Mouse (Mus musculus) macrophage (primary cell): ENCODE measurements around the gene Slc22a2. TPM values are rescaled to one million over a fixed set of nuclear protein-coding genes. Genes with fewer than 3 reads are reported as not detected.

ENCODE experiments used
- H3K27ac ChIP-seq: fragments of 350-480 bp; formaldehyde crosslinking; 2 replicates; pipeline ENCODE4 v1.9.0; 2021
- H3K36me3 ChIP-seq: fragments of 350-480 bp; formaldehyde crosslinking; 2 replicates; pipeline ENCODE4 v1.9.0; 2021; ENCODE audit errors: inconsistent target
- H3K4me3 ChIP-seq: fragments of 350-480 bp; formaldehyde crosslinking; 2 replicates; pipeline ENCODE4 v1.9.0; 2021; ENCODE audit errors: inconsistent target
- H3K79me2 ChIP-seq: fragments of 350-480 bp; formaldehyde crosslinking; 2 replicates; pipeline ENCODE4 v1.9.0; 2021; ENCODE audit errors: inconsistent target
- WGBS: methylation state at CpG from one replicate; pipeline ENCODE4 v1.1.7; 2026; ENCODE audit warnings: inconsistent platforms; ENCODE audit not compliant: missing documents; 5-methylcytosine and 5-hydroxymethylcytosine counted together
- polyA plus RNA-seq: library from polyadenylated mRNA; stranded (reverse); fragments of 250-400 nt; gene quantifications from 3 replicates; pipeline ENCODE4 v1.2.4, GENCODE M21; 2018; ENCODE audit warnings: inconsistent platforms

Slc22a2 gene
- polyA plus RNA-seq, 1 experiment from 2014 or later: not detected

DNA sequence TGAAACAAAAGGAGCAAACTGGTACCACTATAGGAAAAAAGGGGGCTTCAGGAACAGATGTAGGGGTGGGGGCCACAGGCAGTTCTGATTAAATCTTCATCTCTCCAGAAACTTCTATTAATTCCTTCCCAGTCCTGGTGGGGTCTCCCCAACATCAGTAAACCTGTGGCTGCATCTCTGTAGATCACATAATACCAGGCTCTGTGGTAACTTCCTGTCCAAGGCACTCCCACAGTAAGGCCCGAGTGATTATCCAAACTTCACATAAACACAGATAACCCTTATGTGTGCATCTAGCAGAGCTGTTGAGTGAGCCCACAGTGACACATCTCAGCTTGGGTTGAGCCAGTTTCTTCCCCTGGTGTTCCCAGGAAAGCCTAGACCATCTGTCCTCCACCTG is 22.7 kb downstream of the Slc22a2 start:
- 13% methylated on average over 1 of the region's 1 CpGs for WGBS
- H3K36me3 ChIP-seq: no peaks in the 10 kb centered on the region
- H3K79me2 ChIP-seq: no peaks in the 10 kb centered on the region
- no peak overlapping the region for H3K27ac ChIP-seq
- H3K4me3 ChIP-seq: no peak overlapping the region

DNA sequence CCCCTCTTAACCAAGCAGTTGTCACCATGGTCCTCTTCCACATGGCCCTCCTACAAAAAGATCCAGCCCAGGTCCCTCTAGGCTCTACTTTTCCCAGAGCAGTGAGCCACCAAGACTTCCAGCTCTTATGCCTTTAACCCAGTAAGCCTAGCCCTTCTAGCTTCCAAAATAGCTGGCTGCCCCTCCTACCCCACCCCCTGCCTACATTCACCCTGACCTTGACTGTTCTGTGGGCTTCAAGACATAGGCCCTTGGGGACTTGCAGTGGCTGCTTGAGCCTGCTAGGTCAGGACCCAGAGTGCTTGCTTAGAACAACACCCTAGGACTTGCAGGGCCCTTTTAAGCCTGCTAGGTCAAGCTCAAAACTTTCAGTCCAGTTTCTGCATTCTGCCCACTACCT is 23.3 kb downstream of the Slc22a2 start:
- no peak overlapping the region for H3K4me3 ChIP-seq
- H3K36me3 ChIP-seq: no peaks in the 10 kb centered on the region
- H3K79me2 ChIP-seq: no peaks in the 10 kb centered on the region
- H3K27ac ChIP-seq: no peak overlapping the region

DNA sequence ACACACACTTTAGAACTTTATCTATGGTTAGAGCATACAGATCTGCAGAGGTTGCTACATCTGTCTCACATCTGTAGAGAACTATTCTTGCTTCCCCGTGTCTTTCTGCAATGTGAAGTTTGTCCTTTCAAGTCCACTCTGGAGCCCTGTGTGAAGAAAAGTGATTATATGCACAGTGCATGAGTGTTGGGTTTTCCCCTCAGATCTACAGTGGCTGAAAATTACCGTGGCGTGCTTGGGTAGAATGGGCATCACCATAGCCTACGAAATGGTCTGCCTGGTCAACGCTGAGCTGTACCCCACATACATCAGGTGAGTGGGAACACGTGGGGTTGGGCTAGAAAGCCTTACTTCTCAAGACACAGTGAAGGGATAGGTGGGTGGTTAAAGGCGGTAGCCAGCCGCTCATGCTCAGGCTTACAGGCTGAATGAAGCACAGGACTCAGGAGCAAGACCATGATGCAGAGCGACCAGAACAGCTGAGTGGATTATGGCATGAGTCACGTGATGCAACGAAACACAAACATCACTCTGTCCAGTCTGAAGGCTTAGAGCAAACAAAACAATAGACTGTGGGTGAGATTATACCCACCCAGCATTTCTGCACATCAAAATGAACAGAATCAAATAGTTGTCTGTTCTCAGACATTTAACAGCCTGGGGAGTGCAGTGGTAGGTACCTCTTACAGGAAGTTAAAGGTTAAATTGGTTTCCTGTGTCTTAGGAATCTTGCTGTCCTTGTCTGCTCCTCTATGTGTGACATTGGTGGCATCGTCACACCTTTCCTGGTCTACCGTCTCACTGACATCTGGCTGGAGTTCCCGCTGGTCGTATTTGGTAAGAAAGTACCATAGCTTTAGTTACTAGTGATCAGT is 30.8 kb downstream of the Slc22a2 start:
- Histone ChIP-seq H3K79me2 (no peaks in the 10 kb centered on the region), H3K27ac (no peak overlapping the region), H3K36me3 (no peaks in the 10 kb centered on the region), H3K4me3 (no peak overlapping the region)
- 90% methylated on average over 15 of the region's 15 CpGs for WGBS

DNA sequence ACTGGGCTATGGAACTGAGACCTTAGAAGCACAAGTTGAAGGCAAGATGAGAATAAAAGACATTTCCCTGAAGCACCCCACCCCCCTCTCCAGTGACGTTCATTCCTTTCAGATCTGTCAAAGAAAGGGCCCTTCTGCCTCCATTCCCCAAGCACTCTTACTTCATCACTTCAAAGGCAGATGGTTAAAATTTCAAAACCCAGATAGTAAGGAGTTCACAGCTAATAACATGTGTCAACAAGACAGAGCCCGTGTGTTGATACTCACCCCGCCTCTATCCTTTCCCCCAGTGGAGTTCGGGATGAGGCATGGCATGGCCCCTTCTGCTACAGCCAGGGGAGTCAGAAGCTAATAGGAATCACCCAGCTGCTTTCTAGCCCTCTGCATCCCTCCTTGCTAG is 31.5 kb downstream of the Slc22a2 start:
- H3K79me2 ChIP-seq: no peaks in the 10 kb centered on the region
- WGBS: 90% methylated on average over 4 of the region's 4 CpGs
- no peak overlapping the region for H3K27ac ChIP-seq
- no peaks in the 10 kb centered on the region for H3K36me3 ChIP-seq
- H3K4me3 ChIP-seq: no peak overlapping the region

DNA sequence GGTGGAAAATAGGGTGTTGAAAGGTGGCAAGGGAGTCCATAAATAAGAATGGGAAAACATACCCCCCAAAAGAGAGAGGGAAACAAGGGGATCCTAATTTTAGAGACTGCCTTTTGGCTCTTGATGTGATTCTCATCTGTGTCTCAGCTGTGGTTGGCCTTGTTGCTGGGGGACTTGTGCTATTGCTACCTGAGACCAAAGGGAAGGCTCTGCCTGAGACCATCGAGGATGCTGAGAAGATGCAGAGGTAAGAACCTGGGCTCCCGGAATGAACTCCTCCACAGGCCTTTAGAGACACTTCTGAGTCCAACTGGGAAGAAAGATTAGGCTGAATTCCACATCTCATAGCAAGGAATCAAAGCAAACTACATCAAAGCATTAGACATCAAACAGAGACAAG is 35.7 kb downstream of the Slc22a2 start:
- H3K4me3 ChIP-seq: no peak overlapping the region
- WGBS: 84% methylated on average over 2 of the region's 2 CpGs
- no peaks in the 10 kb centered on the region for H3K36me3 ChIP-seq
- H3K79me2 ChIP-seq: no peaks in the 10 kb centered on the region
- no peak overlapping the region for H3K27ac ChIP-seq

DNA sequence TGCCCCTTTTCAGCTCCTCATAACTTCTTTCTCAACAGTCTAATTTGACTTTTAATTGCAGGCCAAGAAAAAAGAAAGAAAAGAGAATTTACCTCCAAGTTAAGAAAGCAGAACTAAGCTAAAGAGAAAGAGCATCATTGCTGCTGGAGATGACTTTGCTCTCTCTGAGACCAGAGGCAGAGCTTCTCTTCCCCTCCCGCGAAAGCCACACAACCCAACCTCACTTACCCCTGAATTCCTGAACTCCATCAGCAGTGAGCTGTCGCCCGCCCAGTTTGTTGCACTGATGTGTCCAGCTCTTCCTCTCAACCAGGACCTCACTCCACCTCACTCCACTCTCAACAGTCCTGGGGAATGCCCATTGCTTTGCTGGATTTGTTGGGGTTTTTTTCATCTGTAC is 44.1 kb downstream of the Slc22a2 start:
- Histone ChIP-seq H3K79me2 (no peaks in the 10 kb centered on the region), H3K4me3 (no peak overlapping the region), H3K27ac (no peak overlapping the region), H3K36me3 (no peaks in the 10 kb centered on the region)
- WGBS: 0% methylated on average over 4 of the region's 4 CpGs

DNA sequence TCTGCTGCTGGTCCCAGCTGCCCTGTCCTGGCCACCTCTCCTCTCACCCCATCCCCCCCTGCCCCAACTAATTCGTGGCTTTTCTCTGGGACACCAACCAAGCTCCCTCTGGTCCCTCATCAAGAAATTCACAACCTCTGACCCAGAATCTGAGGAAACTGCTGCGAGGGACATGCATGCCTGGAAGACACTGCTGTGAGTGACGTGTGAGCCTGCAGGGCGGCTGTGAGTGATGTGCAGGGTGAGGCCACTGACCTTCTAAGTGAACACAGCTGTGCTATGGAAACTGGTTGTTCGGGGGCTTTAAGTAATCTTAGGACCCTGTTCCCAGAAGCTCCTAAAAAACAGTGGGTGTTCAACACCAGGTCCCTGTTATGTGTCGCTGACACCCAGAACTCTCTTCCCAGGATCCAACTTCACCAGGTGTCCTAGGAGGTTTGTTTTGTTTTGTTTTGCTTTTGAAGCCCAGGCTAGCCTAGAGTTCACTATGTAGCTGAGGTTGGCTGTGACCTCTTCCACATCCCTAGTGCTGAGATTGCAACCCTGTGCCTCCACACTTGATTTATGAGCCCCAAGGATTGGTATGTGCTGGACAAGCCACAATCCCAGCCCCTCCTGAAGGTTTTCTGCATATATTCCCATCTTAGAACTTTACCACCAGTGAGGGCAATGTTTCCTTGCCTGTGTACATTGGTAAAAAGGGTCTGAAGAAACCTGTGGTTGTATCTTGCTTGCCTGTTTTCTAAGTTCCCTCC is 47.2 kb downstream of the Slc22a2 start:
- 77% methylated on average over 6 of the region's 6 CpGs for WGBS
- H3K36me3 ChIP-seq: no peaks in the 10 kb centered on the region
- no peak overlapping the region for H3K27ac ChIP-seq
- no peak overlapping the region for H3K4me3 ChIP-seq
- no peaks in the 10 kb centered on the region for H3K79me2 ChIP-seq

DNA sequence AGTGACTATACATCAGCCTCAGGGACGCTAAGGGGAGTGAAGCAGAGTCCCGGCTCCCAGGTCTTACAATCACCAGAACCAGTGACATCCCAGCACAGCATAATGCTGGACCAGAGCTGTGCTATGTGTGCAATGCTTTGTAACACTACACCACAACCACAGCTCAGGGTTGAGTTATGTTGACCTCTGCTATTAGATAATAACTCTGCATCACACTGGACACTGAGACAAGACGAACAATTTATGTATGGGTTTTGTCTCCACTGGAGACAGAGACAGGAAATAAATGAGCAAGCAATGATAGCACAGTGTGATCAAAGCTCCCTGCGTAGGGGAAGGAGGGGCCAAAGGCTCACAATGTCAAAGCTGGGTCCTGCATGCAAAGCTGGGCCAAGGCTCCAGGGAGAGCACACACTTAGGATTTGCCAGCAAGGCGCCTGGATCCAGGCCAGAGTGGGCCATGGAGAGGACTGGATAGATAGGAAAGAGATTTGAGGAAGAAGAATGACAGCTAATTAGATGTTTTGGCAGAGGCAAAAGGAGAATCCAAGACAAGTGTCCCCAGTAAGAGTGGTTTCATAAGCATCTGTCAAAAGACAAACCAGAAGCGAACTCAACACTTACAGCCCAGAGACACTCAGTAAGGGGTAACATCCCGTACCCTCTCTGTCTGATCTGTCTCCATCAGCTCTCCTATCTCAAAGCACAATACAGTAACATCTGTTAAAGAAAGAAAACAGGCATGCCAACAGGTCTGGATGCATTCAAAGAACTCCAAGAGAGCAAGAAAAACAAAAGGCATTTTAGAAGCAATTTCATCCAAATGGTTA is 48.1 kb downstream of the Slc22a2 start:
- H3K4me3 ChIP-seq: no peak overlapping the region
- no peak overlapping the region for H3K27ac ChIP-seq
- no peaks in the 10 kb centered on the region for H3K36me3 ChIP-seq
- 74% methylated on average over 7 of the region's 7 CpGs for WGBS
- no peaks in the 10 kb centered on the region for H3K79me2 ChIP-seq

DNA sequence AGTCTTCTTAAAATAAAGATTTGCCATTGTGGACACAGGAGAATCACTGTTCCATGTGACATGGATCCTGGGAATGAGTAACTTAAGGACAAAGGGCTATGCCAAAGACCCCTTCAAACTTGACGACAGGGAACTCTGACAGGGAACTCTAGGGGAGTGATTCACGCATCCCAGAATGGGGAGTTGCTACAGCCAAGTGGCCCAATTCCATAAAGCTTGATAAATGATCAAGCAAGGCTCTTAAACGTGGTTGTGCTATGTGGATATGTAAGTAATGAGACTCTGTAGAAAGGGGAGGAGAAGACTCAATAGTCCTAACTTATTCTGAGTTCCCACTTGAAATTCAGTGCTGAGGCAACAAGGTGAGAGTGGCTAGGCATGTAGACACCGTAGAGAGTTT is 50.9 kb downstream of the Slc22a2 start:
- Histone ChIP-seq H3K4me3 (no peak overlapping the region), H3K27ac (no peak overlapping the region), H3K79me2 (no peaks in the 10 kb centered on the region), H3K36me3 (no peaks in the 10 kb centered on the region)
- WGBS: 76% methylated on average over 4 of the region's 4 CpGs

DNA sequence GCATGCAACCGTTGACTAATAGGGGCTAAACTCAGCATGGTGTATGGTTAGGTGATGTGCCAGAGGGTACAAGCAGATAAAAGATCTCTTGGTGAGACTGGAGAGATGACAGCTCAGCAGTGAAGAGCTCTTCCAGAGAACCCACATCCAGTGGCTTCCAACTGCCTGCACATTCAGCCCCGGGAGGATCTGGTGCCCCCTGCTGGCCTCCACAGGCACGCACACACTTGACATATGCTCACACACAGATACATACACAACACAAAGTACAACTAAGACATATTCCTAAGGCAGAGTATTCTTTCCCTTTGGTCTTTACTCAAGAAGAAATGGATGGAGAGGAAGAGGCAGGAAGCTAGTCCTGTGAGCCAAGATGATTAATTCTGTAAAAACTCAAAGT is 55.7 kb downstream of the Slc22a2 start:
- Histone ChIP-seq H3K4me3 (no peak overlapping the region), H3K79me2 (no peaks in the 10 kb centered on the region), H3K27ac (no peak overlapping the region), H3K36me3 (no peaks in the 10 kb centered on the region)
- 80% methylated on average over 3 of the region's 3 CpGs for WGBS

DNA sequence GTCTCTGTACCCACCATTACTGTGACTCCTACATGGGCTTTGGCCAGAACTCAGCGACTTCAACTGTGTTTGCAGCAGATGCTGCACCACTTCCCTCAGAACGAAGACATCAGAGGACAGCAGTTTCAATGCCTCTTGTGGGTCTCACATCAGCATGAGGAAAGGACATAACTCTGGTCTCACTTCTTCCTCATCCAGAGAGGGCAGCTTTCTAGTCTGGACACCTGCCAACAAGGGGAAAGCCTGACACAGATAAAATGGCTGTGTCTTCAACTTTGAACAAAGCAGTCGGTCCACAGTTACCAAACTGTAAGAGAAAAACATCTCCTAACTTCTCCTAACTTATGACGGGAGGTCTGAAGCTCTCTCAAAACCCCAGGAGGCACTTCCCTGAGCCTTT is 57.2 kb downstream of the Slc22a2 start:
- Histone ChIP-seq H3K79me2 (no peaks in the 10 kb centered on the region), H3K27ac (no peak overlapping the region), H3K36me3 (no peaks in the 10 kb centered on the region), H3K4me3 (no peak overlapping the region)
- 61% methylated on average over 4 of the region's 4 CpGs for WGBS

DNA sequence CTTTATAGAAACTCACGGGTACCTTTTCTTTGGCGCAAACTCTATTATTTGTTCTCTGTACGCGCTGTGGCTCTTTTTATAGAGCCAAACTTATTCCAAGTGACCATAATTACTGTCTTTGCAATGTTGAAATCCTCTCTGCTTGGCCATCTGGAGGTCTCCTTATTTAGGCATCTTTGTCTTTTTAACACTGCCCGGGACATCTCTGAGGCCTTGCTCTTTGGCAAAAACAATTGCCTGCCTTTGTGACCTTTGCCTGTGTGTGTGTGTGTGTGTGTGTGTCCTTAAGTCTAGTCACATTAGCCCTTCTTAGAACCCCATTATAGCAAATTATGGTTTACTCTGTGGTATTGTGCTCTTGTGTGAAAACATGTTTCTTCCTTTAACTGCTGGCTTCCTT is 61.5 kb downstream of the Slc22a2 start:
- WGBS: 98% methylated on average over 5 of the region's 5 CpGs
- Histone ChIP-seq H3K36me3 (no peaks in the 10 kb centered on the region), H3K27ac (no peak overlapping the region), H3K4me3 (no peak overlapping the region), H3K79me2 (no peaks in the 10 kb centered on the region)

DNA sequence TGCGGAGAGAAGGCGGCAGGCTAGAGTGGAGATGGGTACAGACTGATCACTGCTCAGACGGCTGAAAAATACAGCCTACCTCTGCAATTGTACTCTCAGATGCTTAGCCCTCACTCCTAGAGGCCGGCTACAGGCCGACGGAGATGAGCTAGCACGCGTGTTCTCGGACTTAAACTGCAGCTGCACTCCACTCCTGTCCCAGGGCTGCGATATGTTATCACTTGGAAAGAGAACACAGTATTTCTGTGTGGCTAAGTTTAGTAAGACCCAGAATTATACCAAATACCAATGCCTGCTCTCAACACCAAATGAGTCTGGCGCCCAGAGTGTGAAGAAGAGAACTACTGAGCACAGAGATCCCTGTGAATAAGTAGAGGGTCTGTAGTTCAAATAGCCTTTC is 68.7 kb downstream of the Slc22a2 start:
- Histone ChIP-seq H3K27ac (no peak overlapping the region), H3K79me2 (no peaks in the 10 kb centered on the region), H3K4me3 (no peak overlapping the region), H3K36me3 (no peaks in the 10 kb centered on the region)
- 97% methylated on average over 11 of the region's 11 CpGs for WGBS

DNA sequence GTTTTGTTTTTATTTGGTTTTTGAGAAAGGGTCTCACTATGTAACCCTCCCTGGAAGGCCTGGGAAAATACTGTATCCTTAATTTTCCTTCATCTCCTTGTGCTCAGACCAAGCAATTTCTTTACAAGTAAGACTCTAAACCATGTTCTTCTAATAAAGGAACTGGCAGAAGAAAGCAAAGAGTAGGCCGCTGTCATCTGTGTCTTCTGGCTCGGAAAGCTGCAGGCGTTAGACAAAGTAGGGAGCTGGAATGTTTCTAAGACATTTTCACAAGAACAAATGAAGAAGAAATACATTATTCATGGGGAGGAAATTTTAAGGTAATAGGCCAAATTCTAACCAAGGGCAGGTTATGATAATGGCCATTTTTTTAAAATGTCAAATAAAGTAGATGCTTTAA is 70.1 kb downstream of the Slc22a2 start:
- no peak overlapping the region for H3K27ac ChIP-seq
- no peaks in the 10 kb centered on the region for H3K36me3 ChIP-seq
- WGBS: 92% methylated on average over 3 of the region's 3 CpGs
- no peaks in the 10 kb centered on the region for H3K79me2 ChIP-seq
- H3K4me3 ChIP-seq: no peak overlapping the region

DNA sequence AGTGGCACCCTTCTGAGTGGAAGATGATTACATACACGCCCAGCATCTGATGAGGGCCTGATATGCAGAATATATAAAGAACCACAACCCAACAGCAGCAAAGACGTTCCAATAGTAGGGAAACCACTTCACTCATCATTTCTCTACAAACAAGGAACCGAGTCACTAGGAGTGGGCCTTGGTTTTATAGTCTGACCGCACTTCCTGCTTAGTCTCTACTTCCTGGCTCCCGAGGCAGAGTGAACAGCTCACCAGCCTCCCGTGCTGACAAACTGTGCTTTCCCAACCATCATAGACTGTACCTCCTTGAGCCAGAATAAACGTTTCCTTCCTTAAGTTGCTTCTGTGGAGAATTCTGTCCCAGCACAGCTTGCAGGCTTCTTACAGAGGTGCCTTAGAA is 71.9 kb downstream of the Slc22a2 start:
- Histone ChIP-seq H3K27ac (no peak overlapping the region), H3K79me2 (no peaks in the 10 kb centered on the region), H3K36me3 (no peaks in the 10 kb centered on the region), H3K4me3 (no peak overlapping the region)
- 2% methylated on average over 7 of the region's 7 CpGs for WGBS
